14 mouse cellular contexts compared by ENCODE assay signal in genomic region chr1:135162720-135163119, GRCm38 (mm10). TPM values are rescaled to one million over a fixed set of nuclear protein-coding genes. Genes with fewer than 3 reads are reported as not detected.
DNase-seq lines count a peak whose midpoint lies in the region; ATAC-seq and TF ChIP-seq lines count a peak whose summit lies in the region.
"Had no signal": no experiment of that assay in that cellular context is flagged by ENCODE, and none has a peak within 500 bp of the region (broad histone marks: within the 10 kb centered on the region; RNA-seq: fewer than 3 reads in every experiment).

No protein-coding gene starts in this region.

- 23% methylated on average over 6 of the region's 6 CpGs for WGBS in forebrain, postnatal 0 days
- WGBS in forebrain, embryonic 16.5 days: 34% methylated on average over 6 of the region's 6 CpGs
- 33% methylated on average over 6 of the region's 6 CpGs for WGBS in midbrain, embryonic 16.5 days
- 37% methylated on average over 6 of the region's 6 CpGs for WGBS in midbrain, embryonic 10.5 days

- no peak overlapping the region for H3K4me2 ChIP-seq in forebrain, postnatal 0 days (ENCODE audit: low read depth)
- no peak overlapping the region for H3K4me2 ChIP-seq in forebrain, embryonic 16.5 days (ENCODE audit: low read length)
- H3K4me2 ChIP-seq in midbrain, embryonic 16.5 days (ENCODE audit: low read length): no peak overlapping the region

- intact Hi-C loops in left cerebral cortex, postnatal 25 days (cut with DNase I): no loop called here

- H3K27ac ChIP-seq in forebrain, postnatal 0 days (ENCODE audit: low read depth, low read length): peak overlapping the region; percentile 62
- H3K27ac ChIP-seq in forebrain, embryonic 16.5 days (ENCODE audit: low read length): no peak overlapping the region
- peak overlapping the region; percentile 47 for H3K27ac ChIP-seq in midbrain, embryonic 16.5 days (ENCODE audit: low read length)
- no peak overlapping the region for H3K27ac ChIP-seq in midbrain, embryonic 10.5 days (replicated peaks)

- no peak overlapping the region for H3K9ac ChIP-seq in forebrain, postnatal 0 days
- H3K9ac ChIP-seq in forebrain, embryonic 16.5 days (replicated peaks; ENCODE audit: low read depth, low read length): no peak overlapping the region
- H3K9ac ChIP-seq in midbrain, embryonic 16.5 days (ENCODE audit: low read depth, low read length): no peak overlapping the region

- peak; percentile 30 for ATAC-seq in forebrain, postnatal 0 days
- ATAC-seq in forebrain, embryonic 16.5 days: no peak
- ATAC-seq in midbrain, embryonic 16.5 days: no peak

- no peaks in the 10 kb centered on the region for H3K27me3 ChIP-seq in forebrain, postnatal 0 days (ENCODE audit: insufficient read depth, low read length)
- no peaks in the 10 kb centered on the region for H3K27me3 ChIP-seq in forebrain, embryonic 16.5 days (replicated peaks; ENCODE audit: control insufficient read depth, insufficient read depth, low read length)
- H3K27me3 ChIP-seq in midbrain, embryonic 16.5 days (ENCODE audit: control insufficient read depth, insufficient read depth, low read depth, low read length): no peaks in the 10 kb centered on the region
- no peaks in the 10 kb centered on the region for H3K27me3 ChIP-seq in midbrain, embryonic 10.5 days (ENCODE audit: low read depth, poor library complexity, severe bottlenecking)

- no peaks in the 10 kb centered on the region for H3K9me3 ChIP-seq in forebrain, postnatal 0 days (ENCODE audit: low read length)
- H3K9me3 ChIP-seq in forebrain, embryonic 16.5 days (ENCODE audit: control insufficient read depth, low read length): no peaks in the 10 kb centered on the region
- no peaks in the 10 kb centered on the region for H3K9me3 ChIP-seq in midbrain, embryonic 16.5 days (replicated peaks; ENCODE audit: control insufficient read depth, low read length, poor library complexity, severe bottlenecking)
- no peaks in the 10 kb centered on the region for H3K9me3 ChIP-seq in midbrain, embryonic 10.5 days (replicated peaks)

- DNase-seq in forebrain, postnatal 0 days: peak; percentile 63
- no peak for DNase-seq in midbrain, embryonic 10.5 days (ENCODE audit: low spot score)
- peak; percentile 48 to 69 for DNase-seq in frontal cortex, adult 2 months (ENCODE audit: extremely low spot score in 1 of 2, low spot score in 1 of 2)
- peak; percentile 39 to 78 for DNase-seq in left cerebral cortex, postnatal 25 days (ENCODE audit: low spot score in 2 of 2)
- DNase-seq in kidney, postnatal 14 days: no peak
- no peak for DNase-seq in retina, postnatal 1 day
- DNase-seq: heart, postnatal 14 days; kidney, adult 9 months; lung, adult 2 months had no signal

- no peak overlapping the region for H3K4me3 ChIP-seq in forebrain, postnatal 0 days (ENCODE audit: low read depth, low read length)
- no peak overlapping the region for H3K4me3 ChIP-seq in forebrain, embryonic 16.5 days (replicated peaks; ENCODE audit: low read length)
- H3K4me3 ChIP-seq in midbrain, embryonic 16.5 days (ENCODE audit: low read depth, low read length): no peak overlapping the region
- H3K4me3 ChIP-seq in midbrain, embryonic 10.5 days: no peak overlapping the region

- no peaks in the 10 kb centered on the region for H3K4me1 ChIP-seq in forebrain, postnatal 0 days (ENCODE audit: insufficient read depth)
- H3K4me1 ChIP-seq in forebrain, embryonic 16.5 days (replicated peaks; ENCODE audit: control insufficient read depth, insufficient read depth, low read length): peaks cover 9% of the 10 kb centered on the region
- H3K4me1 ChIP-seq in midbrain, embryonic 16.5 days (ENCODE audit: control insufficient read depth, insufficient read depth, low read length): no peaks in the 10 kb centered on the region
- H3K4me1 ChIP-seq in midbrain, embryonic 10.5 days: peaks cover 15% of the 10 kb centered on the region

- TF ChIP-seq CTCF in forebrain, postnatal 0 days (IDR thresholded peaks at IDR 0.05; ENCODE audit: low read depth): no peak

- no peaks in the 10 kb centered on the region; the same call in 1 of the 2 replicates for H3K36me3 ChIP-seq in forebrain, postnatal 0 days (ENCODE audit: insufficient read depth)
- no peaks in the 10 kb centered on the region for H3K36me3 ChIP-seq in forebrain, embryonic 16.5 days (ENCODE audit: control insufficient read depth, insufficient read depth)
- H3K36me3 ChIP-seq in midbrain, embryonic 16.5 days (ENCODE audit: control insufficient read depth, insufficient read depth, low read length): no peaks in the 10 kb centered on the region
- H3K36me3 ChIP-seq in midbrain, embryonic 10.5 days: no peaks in the 10 kb centered on the region

RNA-seq across cellular contexts. Expression of gene Gpr37l1, which starts 4.8 kb away (rescaled TPM):
- 5.9 and 11.2 TPM in 2 replicates for total RNA-seq in forebrain, postnatal 0 days (2014; rRNA removed)
- 5.3 and 7.6 TPM in 2 replicates for polyA plus RNA-seq in forebrain, postnatal 0 days (2015; fragmentation: Nextera tagmentation; extraction: Ambion mirVana)
- polyA plus RNA-seq in forebrain, embryonic 16.5 days (2015; fragmentation: Nextera tagmentation; extraction: Ambion mirVana): 0.24 and 0.48 TPM in 2 replicates
- 1.1 and 2.7 TPM in 2 replicates for polyA plus RNA-seq in midbrain, embryonic 16.5 days (2015; fragmentation: Nextera tagmentation; extraction: Ambion mirVana)
- polyA plus RNA-seq in midbrain, embryonic 10.5 days (2016; fragmentation: Nextera tagmentation; extraction: Ambion mirVana): not detected in 2 replicates
- polyA plus RNA-seq in frontal cortex, adult 2 months (2012; rRNA removed): 265 and 291 TPM in 2 replicates
- 100 to 1,000 TPM; 182 to 212 TPM for total RNA-seq in left cerebral cortex, postnatal 25 days (2021)
- total RNA-seq: megakaryocyte progenitor cell, adult 5-6 weeks had no signal
- polyA plus RNA-seq: neural tube, embryonic 11.5 days; testis, adult 2 months had no signal

RNA-seq across cellular contexts. Expression of gene Arl8a, which starts 16.1 kb away (rescaled TPM):
- 315 and 344 TPM in 2 replicates for total RNA-seq in forebrain, postnatal 0 days (2014; rRNA removed)
- polyA plus RNA-seq in forebrain, postnatal 0 days (2015; fragmentation: Nextera tagmentation; extraction: Ambion mirVana): 428 and 457 TPM in 2 replicates
- polyA plus RNA-seq in forebrain, embryonic 16.5 days (2015; fragmentation: Nextera tagmentation; extraction: Ambion mirVana): 323 and 336 TPM in 2 replicates
- 390 and 409 TPM in 2 replicates for polyA plus RNA-seq in midbrain, embryonic 16.5 days (2015; fragmentation: Nextera tagmentation; extraction: Ambion mirVana)
- polyA plus RNA-seq in midbrain, embryonic 10.5 days (2016; fragmentation: Nextera tagmentation; extraction: Ambion mirVana): 46.5 and 67.6 TPM in 2 replicates
- 337 and 341 TPM in 2 replicates for polyA plus RNA-seq in frontal cortex, adult 2 months (2012; rRNA removed)
- total RNA-seq in left cerebral cortex, postnatal 25 days (2021): 100 to 1,000 TPM; 261 to 278 TPM

RNA-seq across cellular contexts. Expression of gene Ptpn7, which starts 30.2 kb away (rescaled TPM):
- total RNA-seq in forebrain, postnatal 0 days (2014; rRNA removed): 0.10 and 0.31 TPM in 2 replicates
- 0.12 and 0.15 TPM in 2 replicates for polyA plus RNA-seq in forebrain, postnatal 0 days (2015; fragmentation: Nextera tagmentation; extraction: Ambion mirVana)
- polyA plus RNA-seq in forebrain, embryonic 16.5 days (2015; fragmentation: Nextera tagmentation; extraction: Ambion mirVana): 0.24 and 0.27 TPM in 2 replicates
- polyA plus RNA-seq in midbrain, embryonic 16.5 days (2015; fragmentation: Nextera tagmentation; extraction: Ambion mirVana): 0.11 and 0.26 TPM in 2 replicates
- 1.3 and 2.4 TPM in 2 replicates for polyA plus RNA-seq in midbrain, embryonic 10.5 days (2016; fragmentation: Nextera tagmentation; extraction: Ambion mirVana)
- 0.19 and 0.20 TPM in 2 replicates for polyA plus RNA-seq in frontal cortex, adult 2 months (2012; rRNA removed)
- 1 to 10 TPM in 1 of 2 experiments, under 1 TPM in 1; 0.16 to 1.0 TPM for total RNA-seq in left cerebral cortex, postnatal 25 days (2021)

RNA-seq across cellular contexts. Expression of gene Lgr6, which starts 57.6 kb away (rescaled TPM):
- total RNA-seq in forebrain, postnatal 0 days (2014; rRNA removed): 1.8 and 2.8 TPM in 2 replicates
- 1.1 and 1.6 TPM in 2 replicates for polyA plus RNA-seq in forebrain, postnatal 0 days (2015; fragmentation: Nextera tagmentation; extraction: Ambion mirVana)
- 0.53 and 0.60 TPM in 2 replicates for polyA plus RNA-seq in forebrain, embryonic 16.5 days (2015; fragmentation: Nextera tagmentation; extraction: Ambion mirVana)
- polyA plus RNA-seq in midbrain, embryonic 16.5 days (2015; fragmentation: Nextera tagmentation; extraction: Ambion mirVana): 1.1 and 1.2 TPM in 2 replicates
- polyA plus RNA-seq in midbrain, embryonic 10.5 days (2016; fragmentation: Nextera tagmentation; extraction: Ambion mirVana): 0.06 and 0.17 TPM in 2 replicates
- polyA plus RNA-seq in frontal cortex, adult 2 months (2012; rRNA removed): 19.1 and 21.3 TPM in 2 replicates
- 1 to 10 TPM; 1.5 to 2.1 TPM for total RNA-seq in left cerebral cortex, postnatal 25 days (2021)

Comparison
In these comparisons a context has a peak if more than half of its experiments do, and no peak if none do; other contexts are left out.
1. H3K27ac ChIP-seq: peak in forebrain, postnatal 0 days (single experiment) and midbrain, embryonic 16.5 days (single experiment); none in forebrain, embryonic 16.5 days (single experiment) and midbrain, embryonic 10.5 days (single experiment).
2. DNase-seq: peak in forebrain, postnatal 0 days (single experiment), frontal cortex, adult 2 months (2 of 2) and left cerebral cortex, postnatal 25 days (2 of 2); none in midbrain, embryonic 10.5 days (single experiment), kidney, postnatal 14 days (single experiment) and retina, postnatal 1 day (single experiment).
3. RNA of gene Gpr37l1, which starts 4.8 kb away (polyA plus RNA-seq): 265 to 291 TPM in frontal cortex, adult 2 months; 5.3 to 7.6 TPM in forebrain, postnatal 0 days, 1.1 to 2.7 TPM in midbrain, embryonic 16.5 days, 0.24 to 0.48 TPM in forebrain, embryonic 16.5 days and not detected in midbrain, embryonic 10.5 days; every median in the first group is over 10 times any median in the second.